Mouse (Mus musculus): Measurements from ENCODE around the gene Mindy4b-ps.
A peak's percentile ranks its signal among the peaks of the same experiment; 100 is the strongest.

Mindy4b-ps gene

DNA sequence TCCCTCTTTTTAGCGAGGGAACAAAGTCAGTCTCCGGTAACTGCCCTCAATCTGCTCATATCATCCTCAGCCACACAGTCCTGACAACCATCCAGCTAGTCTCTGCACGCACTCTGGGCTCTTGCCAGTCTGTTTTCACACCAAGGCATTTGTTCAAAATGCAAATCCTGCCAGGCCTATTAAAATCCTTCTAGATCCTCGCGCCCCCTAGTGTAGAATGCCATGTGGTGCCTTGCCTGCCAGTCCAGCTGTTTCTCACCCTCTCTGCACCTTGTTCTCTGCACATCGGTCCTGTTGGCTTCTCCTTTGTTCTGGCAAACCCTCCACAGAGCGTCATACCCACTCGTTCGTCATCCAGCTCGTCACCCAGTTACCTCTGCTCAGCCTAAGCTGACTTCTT, 36.2 kb downstream of the Mindy4b-ps start:
- peak; percentile 72 for DNase-seq (ENCODE audit: low read depth, low spot score)

GRCm38 (mm10) chr3:58784219-58785092, 37.7 kb downstream of the Mindy4b-ps start:
- DNase-seq (ENCODE audit: low read depth, low spot score): no peak

GRCm38 (mm10) chr3:58783602-58784218, 38.4 kb downstream of the Mindy4b-ps start:
- DNase-seq (ENCODE audit: low read depth, low spot score): no peak

- DNase-seq (ENCODE audit: low read depth, low spot score): no peak
Observed at GRCm38 (mm10) chr3:58756429-58756828, 65.7 kb downstream of the Mindy4b-ps start.

DNA sequence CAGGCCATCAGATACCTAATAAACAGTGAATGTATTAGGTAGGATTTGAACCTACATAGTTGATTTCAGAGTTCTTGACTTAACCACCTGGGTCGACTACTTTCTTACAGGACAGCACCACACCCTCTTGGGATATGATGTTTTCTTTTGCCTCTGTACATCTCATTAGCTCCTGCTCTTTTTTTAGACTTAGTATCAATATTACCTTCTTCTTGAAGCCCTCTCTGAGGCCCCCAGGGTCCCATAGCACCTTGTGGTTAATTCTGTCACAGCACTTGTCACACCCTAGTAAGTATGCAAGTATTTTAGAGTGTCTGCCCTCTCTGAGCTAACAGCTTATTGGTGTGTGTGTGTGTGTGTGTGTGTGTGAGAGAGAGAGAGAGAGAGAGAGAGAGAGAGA, 66.3 kb downstream of the Mindy4b-ps start:
- no peak for DNase-seq (ENCODE audit: low read depth, low spot score)

DNA sequence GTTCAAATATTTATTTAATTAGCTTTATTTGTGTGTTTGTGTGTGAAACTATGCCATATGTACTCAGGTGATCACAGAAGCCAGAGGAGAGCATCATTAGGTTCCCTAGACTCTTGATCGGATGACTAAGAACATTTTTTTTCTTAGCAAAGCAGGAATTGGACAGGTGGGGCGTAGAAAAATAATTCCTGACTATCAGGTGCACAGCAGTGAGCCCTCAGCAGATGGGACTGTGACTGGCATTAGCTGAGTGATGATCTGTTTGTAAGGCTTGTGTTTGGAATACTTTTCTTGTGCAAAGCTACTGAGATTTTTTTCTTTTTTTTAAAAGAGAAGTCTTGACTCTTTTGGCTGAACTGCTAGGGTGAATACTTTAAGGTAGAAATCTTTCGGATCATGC, 67.8 kb downstream of the Mindy4b-ps start:
- DNase-seq (ENCODE audit: low read depth, low spot score): no peak

- DNase-seq (ENCODE audit: low read depth, low spot score): no peak
Observed at GRCm38 (mm10) chr3:58751818-58752620, 70.1 kb downstream of the Mindy4b-ps start.

DNA sequence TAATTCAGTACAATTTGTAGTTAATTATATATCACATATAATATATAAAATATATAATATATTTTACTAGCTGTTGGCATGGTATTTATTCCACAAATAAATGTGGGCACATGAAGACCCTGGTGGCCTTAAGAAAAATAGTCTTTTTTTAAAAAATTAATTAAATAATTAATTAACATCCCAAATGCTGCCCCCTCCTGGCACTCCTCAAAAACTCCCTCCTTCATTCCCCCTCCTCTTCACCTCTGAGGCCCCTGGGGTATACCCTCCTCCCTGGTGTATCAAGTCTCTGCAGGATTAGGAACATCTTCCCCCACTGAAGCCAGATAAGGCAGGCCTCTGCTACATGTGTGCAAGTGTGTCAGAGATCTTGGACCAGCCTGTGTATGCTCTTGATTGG, 73.4 kb downstream of the Mindy4b-ps start:
- DNase-seq (ENCODE audit: low read depth, low spot score): no peak

DNA sequence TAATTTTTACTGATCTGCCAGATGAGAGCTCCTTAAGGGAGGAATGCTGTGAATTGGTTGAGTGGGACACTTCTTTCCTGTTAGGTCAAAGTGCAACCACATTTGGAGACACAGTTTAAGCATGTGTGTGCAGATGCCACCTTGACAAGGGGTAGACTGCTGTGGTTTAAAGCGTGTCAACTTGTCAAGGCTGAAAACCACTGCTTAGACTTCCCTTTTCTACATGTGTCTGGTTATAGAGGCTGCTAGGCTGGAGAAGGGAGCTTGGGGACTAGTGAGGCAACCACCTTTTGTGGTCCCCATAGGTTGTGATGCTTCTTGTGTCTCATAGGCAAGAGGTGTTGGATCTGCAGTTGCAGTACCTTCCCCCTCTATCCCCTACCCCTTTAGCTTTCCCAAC, 74.2 kb downstream of the Mindy4b-ps start:
- DNase-seq (ENCODE audit: low read depth, low spot score): no peak

GRCm38 (mm10) chr3:58739536-58739935, 82.6 kb downstream of the Mindy4b-ps start:
- DNase-seq (ENCODE audit: low read depth, low spot score): no peak
